In the genomic region with DNA sequence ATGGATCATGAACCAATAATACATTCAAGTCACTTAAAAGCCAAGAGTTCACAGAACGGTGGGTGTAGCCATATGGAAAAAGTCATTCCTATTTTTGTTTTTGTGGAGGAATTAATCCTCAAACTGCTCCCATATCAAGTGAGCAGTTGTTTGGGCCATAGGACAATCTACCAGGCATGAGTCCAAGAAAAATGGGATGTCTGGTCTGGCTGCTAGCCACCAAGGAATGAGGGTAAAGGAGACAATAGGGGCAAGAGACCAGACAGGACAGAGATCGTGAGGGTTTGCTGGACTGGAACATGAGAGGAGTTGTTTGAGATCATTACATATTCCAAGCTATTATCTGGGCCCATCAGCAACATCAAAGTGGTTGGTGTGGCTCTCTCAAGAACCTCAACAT, we compare ENCODE assay signal across 12 mouse cellular contexts.
DNase-seq lines count a peak whose midpoint lies in the region.
"Had no signal": no experiment of that assay in that cellular context is flagged by ENCODE, and none has a peak within 500 bp of the region (broad histone marks: within the 10 kb centered on the region; RNA-seq: fewer than 3 reads in every experiment).

No protein-coding gene starts in this region.

- intact Hi-C loops in gastrocnemius, postnatal 36 days (cut with DNase I) = no loop called here

- peak; percentile 7 for DNase-seq in adrenal gland, postnatal 10 days
- DNase-seq in adrenal gland, postnatal 25 days = no peak
- peak; percentile 33 for DNase-seq in kidney, adult 8-10 months
- no peak for DNase-seq in kidney, postnatal 4 days
- peak; percentile 33 to 47 for DNase-seq in cerebellum, adult 18-20 months
- DNase-seq in kidney, postnatal 10 days = peak; percentile 27
- no peak for DNase-seq in layer of hippocampus, adult 9-10 months (ENCODE audit: low spot score)
- DNase-seq in gastrocnemius, postnatal 36 days = no peak
- DNase-seq: gastrocnemius, postnatal 25 days; liver, postnatal 0 days; spleen, adult 18-20 months; thymus, postnatal 36 days had no signal

Comparison
In these comparisons a context has a peak if more than half of its experiments do, and no peak if none do; other contexts are left out.
1. DNase-seq: peak in adrenal gland, postnatal 10 days (single experiment), kidney, adult 8-10 months (2 of 2), cerebellum, adult 18-20 months (2 of 2) and kidney, postnatal 10 days (single experiment); none in adrenal gland, postnatal 25 days (single experiment), kidney, postnatal 4 days (0 of 2), layer of hippocampus, adult 9-10 months (single experiment) and gastrocnemius, postnatal 36 days (0 of 2).